Mouse (Mus musculus) ES-Bruce4 (cell line): ENCODE data around the gene B430305J03Rik. TPM values are rescaled to one million over a fixed set of nuclear protein-coding genes. Genes with fewer than 3 reads are reported as not detected.

Experiments
- H3K27ac ChIP-seq: 2 replicates; pipeline ENCODE4 v1.5.1; 2012; ENCODE audit warnings: low read length, inconsistent platforms; ENCODE audit not compliant: insufficient read depth
- H3K27me3 ChIP-seq: 2 replicates; pipeline ENCODE4 v1.6.1; 2012; ENCODE audit warnings: mild to moderate bottlenecking, low read length, inconsistent platforms; ENCODE audit not compliant: control insufficient read depth, poor library complexity, insufficient read depth, severe bottlenecking
- H3K36me3 ChIP-seq: 2 replicates; pipeline ENCODE4 v1.6.1; 2012; ENCODE audit warnings: inconsistent platforms, mild to moderate bottlenecking, low read length, moderate library complexity; ENCODE audit not compliant: control insufficient read depth, poor library complexity, insufficient read depth, severe bottlenecking
- H3K4me1 ChIP-seq: one replicate; pipeline ENCODE4 v1.8.1; 2011; ENCODE audit warnings: low read length; ENCODE audit not compliant: control insufficient read depth, insufficient read depth
- H3K4me3 ChIP-seq: 2 replicates; pipeline ENCODE4 v1.5.1; 2011; ENCODE audit warnings: low read depth, mild to moderate bottlenecking, low read length
- H3K9ac ChIP-seq: 2 replicates; pipeline ENCODE4 v1.6.1; 2012; ENCODE audit warnings: low read depth, mild to moderate bottlenecking, inconsistent platforms; ENCODE audit not compliant: poor library complexity, severe bottlenecking
- H3K9me3 ChIP-seq: replicated peaks from 2 replicates; pipeline ENCODE4 v1.6.1; 2012; ENCODE audit warnings: mild to moderate bottlenecking, low read length, inconsistent platforms; ENCODE audit not compliant: control insufficient read depth, poor library complexity, insufficient read depth, severe bottlenecking
- CTCF ChIP-seq: IDR thresholded peaks from one replicate; pipeline ENCODE4 v1.8.1; 2011; ENCODE audit warnings: low read depth, low read length
- EP300 ChIP-seq: IDR thresholded peaks from 2 replicates; pipeline ENCODE4 v1.6.1; 2011; ENCODE audit warnings: low read depth, low read length; ENCODE audit not compliant: insufficient read depth
- POLR2A ChIP-seq: IDR thresholded peaks from one replicate; pipeline ENCODE4 v1.8.1; 2011; ENCODE audit warnings: low read length; ENCODE audit not compliant: insufficient read depth
- polyA plus RNA-seq: library from polyadenylated mRNA; stranded (reverse); fragments of >200 nt; gene quantifications from 2 replicates; pipeline ENCODE4 v1.2.4, GENCODE M21; 2011; ENCODE audit warnings: low read depth; ENCODE audit not compliant: missing spikeins, insufficient read depth, insufficient read length

Gene B430305J03Rik
- polyA plus RNA-seq, 1 experiment = 0.70 TPM

DNA sequence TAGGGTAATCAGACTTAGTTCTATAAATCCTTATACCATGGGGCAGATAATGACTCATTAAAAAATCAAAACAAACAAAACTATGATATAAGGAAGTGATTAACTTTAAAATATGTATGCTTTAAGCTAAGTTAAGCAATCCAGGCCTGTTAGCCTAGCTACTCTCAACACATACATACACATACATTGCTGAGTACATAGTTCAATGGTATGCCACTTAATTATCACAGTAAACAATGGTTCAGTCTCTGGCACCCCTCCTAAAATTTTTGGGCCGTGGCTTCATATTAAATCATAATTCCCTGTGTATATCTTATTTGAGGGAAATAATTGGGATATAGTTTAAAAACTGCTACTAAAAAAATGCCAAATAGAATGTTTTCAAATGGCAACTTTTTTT lies 4.4 kb downstream of the B430305J03Rik start, which contains the start of gene Rap2b:
Rap2b (plus strand) TSS at position 301 of the 400 bp plus-strand sequence.
- Histone ChIP-seq H3K9me3 (no peaks in the 10 kb centered on the region), H3K27me3 (no peaks in the 10 kb centered on the region), H3K9ac (peak within 1 kb of the TSS; percentile 92), H3K4me1 (no peaks in the 10 kb centered on the region), H3K4me3 (no peak within 1 kb of the TSS), H3K36me3 (no peaks in the 10 kb centered on the region), H3K27ac (peak within 1 kb of the TSS; percentile 99; the same call in 1 of the 2 replicates)
- TF ChIP-seq EP300 (no peak), CTCF (no peak), POLR2A (no peak)

- Histone ChIP-seq H3K36me3 (no peaks in the 10 kb centered on the region), H3K4me3 (no peak overlapping the region), H3K9ac (no peak overlapping the region), H3K9me3 (no peaks in the 10 kb centered on the region), H3K27me3 (no peaks in the 10 kb centered on the region), H3K4me1 (no peaks in the 10 kb centered on the region), H3K27ac (no peak overlapping the region)
- no peak for TF ChIP-seq EP300
- TF ChIP-seq CTCF = no peak
- TF ChIP-seq POLR2A = no peak
These were observed 6.9 kb downstream of the B430305J03Rik start for GRCm38 (mm10) chr3:61358756-61359293.

DNA sequence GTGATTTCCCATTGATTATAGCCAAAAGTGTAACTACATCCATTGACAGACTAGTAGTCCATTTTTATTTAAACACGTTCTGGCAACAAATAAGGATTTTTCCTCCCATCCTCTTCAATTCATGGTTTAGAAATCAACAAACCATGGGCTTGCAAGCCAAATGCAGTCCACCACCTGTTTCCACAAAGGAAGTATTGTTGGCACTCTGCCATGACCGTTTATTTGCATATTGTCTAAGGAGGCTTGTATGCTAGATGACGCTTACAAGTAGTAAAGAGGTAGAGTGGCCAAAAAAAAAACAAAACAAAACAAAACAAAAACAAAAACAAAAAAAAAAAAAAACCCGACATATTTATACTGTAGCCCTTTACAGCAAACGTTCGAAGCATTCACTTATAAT lies 7.6 kb downstream of the B430305J03Rik start:
- no peaks in the 10 kb centered on the region for H3K4me1 ChIP-seq
- H3K9ac ChIP-seq = no peak overlapping the region
- TF ChIP-seq EP300 (no peak), CTCF (no peak)
- no peaks in the 10 kb centered on the region for H3K27me3 ChIP-seq
- no peak overlapping the region for H3K27ac ChIP-seq
- no peaks in the 10 kb centered on the region for H3K36me3 ChIP-seq
- H3K4me3 ChIP-seq = no peak overlapping the region
- no peaks in the 10 kb centered on the region for H3K9me3 ChIP-seq

GRCm38 (mm10) chr3:61355464-61355863 lies 10.3 kb downstream of the B430305J03Rik start:
- Histone ChIP-seq H3K27me3 (no peaks in the 10 kb centered on the region), H3K9ac (no peak overlapping the region), H3K4me1 (no peaks in the 10 kb centered on the region), H3K36me3 (no peaks in the 10 kb centered on the region), H3K9me3 (no peaks in the 10 kb centered on the region), H3K4me3 (no peak overlapping the region), H3K27ac (no peak overlapping the region)
- TF ChIP-seq EP300 (no peak), POLR2A (no peak), CTCF (no peak)

GRCm38 (mm10) chr3:61349433-61349832 lies 16.3 kb downstream of the B430305J03Rik start:
- H3K9ac ChIP-seq = no peak overlapping the region

DNA sequence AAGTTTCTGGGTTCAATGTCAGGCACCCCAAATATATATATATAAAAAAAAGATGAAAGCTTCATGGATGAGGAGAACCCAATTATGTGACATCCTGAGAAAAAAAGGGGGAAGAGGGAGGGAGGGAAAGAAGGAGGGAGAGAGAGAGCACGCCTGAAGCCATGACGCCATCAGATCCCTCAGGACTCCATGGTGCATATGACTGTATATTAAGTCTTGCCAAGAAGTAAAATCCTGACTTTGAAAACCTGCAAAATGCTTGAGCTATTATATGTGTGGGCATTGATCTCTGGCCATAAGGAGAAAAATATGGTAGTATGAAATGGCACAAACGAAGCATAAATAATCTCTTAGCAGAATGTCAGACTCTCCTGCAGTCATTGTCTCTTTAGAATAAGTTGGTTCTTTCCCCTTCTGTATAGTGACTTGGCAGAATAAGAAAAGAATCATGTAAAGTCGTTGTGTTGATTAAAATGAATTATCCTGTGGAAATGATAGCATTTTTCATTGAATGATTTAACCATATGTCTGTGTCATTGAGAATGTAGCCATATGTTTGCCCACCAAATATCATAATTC lies 17.6 kb downstream of the B430305J03Rik start:
- H3K9me3 ChIP-seq = no peaks in the 10 kb centered on the region
- no peak for TF ChIP-seq CTCF
- no peak for TF ChIP-seq POLR2A
- no peak for TF ChIP-seq EP300
- no peaks in the 10 kb centered on the region for H3K36me3 ChIP-seq
- H3K4me1 ChIP-seq = no peaks in the 10 kb centered on the region
- H3K9ac ChIP-seq = no peak overlapping the region
- H3K27ac ChIP-seq = no peak overlapping the region
- H3K27me3 ChIP-seq = no peaks in the 10 kb centered on the region
- H3K4me3 ChIP-seq = no peak overlapping the region

More at GRCm38 (mm10) chr3:61349433-61349832, 16.3 kb downstream of the B430305J03Rik start:
- H3K27me3 ChIP-seq = no peaks in the 10 kb centered on the region
- H3K4me3 ChIP-seq = no peak overlapping the region
- no peaks in the 10 kb centered on the region for H3K4me1 ChIP-seq
- no peaks in the 10 kb centered on the region for H3K9me3 ChIP-seq
- no peak for TF ChIP-seq EP300
- TF ChIP-seq CTCF = no peak
- no peak for TF ChIP-seq POLR2A
- no peaks in the 10 kb centered on the region for H3K36me3 ChIP-seq
- H3K27ac ChIP-seq = no peak overlapping the region
